Mouse (Mus musculus): Measurements from ENCODE around the gene Olfr1025-ps1. TPM values are rescaled to one million over a fixed set of nuclear protein-coding genes. Genes with fewer than 3 reads are reported as not detected.

Gene Olfr1025-ps1
- total RNA-seq (2021), result not detected

- no peak for DNase-seq (ENCODE audit: low spot score)
- intact Hi-C loops (cut with DNase I), result no loop called here
Observed at GRCm38 (mm10) chr2:85914893-85915292, at the start of gene Olfr1025-ps1. Gene Olfr1025-ps1, plus strand, starts transcription at chr2:85915193.

- intact Hi-C loops (cut with DNase I), result no loop called here
- no peak for DNase-seq (ENCODE audit: low spot score)
Observed at GRCm38 (mm10) chr2:85868294-85868693, 46.7 kb upstream of the Olfr1025-ps1 start, which contains the start of gene Olfr1022. Gene Olfr1022, plus strand, starts transcription at chr2:85868594.

- intact Hi-C loops (cut with DNase I), result no loop called here
- DNase-seq (ENCODE audit: low spot score), result no peak
Observed at GRCm38 (mm10) chr2:85885340-85885739, 29.7 kb upstream of the Olfr1025-ps1 start, which contains the start of gene Olfr1023. Gene Olfr1023, plus strand, starts transcription at chr2:85885640.

- intact Hi-C loops (cut with DNase I), result no loop called here
- DNase-seq (ENCODE audit: low spot score), result no peak
Observed at GRCm38 (mm10) chr2:85904952-85905351, 10.0 kb upstream of the Olfr1025-ps1 start, which contains the start of gene Olfr1024. Gene Olfr1024, minus strand, starts transcription at chr2:85905052.

- DNase-seq (ENCODE audit: low spot score), result no peak
- intact Hi-C loops (cut with DNase I), result no loop called here
Observed at GRCm38 (mm10) chr2:85913197-85913596, 1.8 kb upstream of the Olfr1025-ps1 start.

- no peak for DNase-seq (ENCODE audit: low spot score)
- intact Hi-C loops (cut with DNase I), result no loop called here
Observed at GRCm38 (mm10) chr2:85921258-85921657, 6.3 kb downstream of the Olfr1025-ps1 start, which contains the start of gene Olfr1026. Gene Olfr1026, plus strand, starts transcription at chr2:85921558.

GRCm38 (mm10) chr2:85950137-85950536, 35.1 kb downstream of the Olfr1025-ps1 start, which contains the start of gene Olfr1028:
Gene Olfr1028, plus strand, starts transcription at chr2:85950437.
- no peak for DNase-seq (ENCODE audit: low spot score)
- intact Hi-C loops (cut with DNase I), result no loop called here

Other genes starting within 250 kb of the Olfr1025-ps1 start
- gene Olfr1006, start 236.4 kb upstream of the Olfr1025-ps1 start, total RNA-seq (2021), result not detected
- not detected for gene Olfr1008, start 225.8 kb upstream of the Olfr1025-ps1 start, total RNA-seq (2021)
- not detected for gene Olfr1009, start 199.8 kb upstream of the Olfr1025-ps1 start, total RNA-seq (2021)
- not detected for gene Olfr1012, start 152.4 kb upstream of the Olfr1025-ps1 start, total RNA-seq (2021)
- gene Olfr1013, start 148.1 kb upstream of the Olfr1025-ps1 start, total RNA-seq (2021), result not detected
- gene Olfr1014, start 142.5 kb upstream of the Olfr1025-ps1 start, total RNA-seq (2021), result not detected
- gene Olfr1015, start 133.2 kb upstream of the Olfr1025-ps1 start, total RNA-seq (2021), result not detected
- gene Olfr1016, start 112.6 kb upstream of the Olfr1025-ps1 start, total RNA-seq (2021), result not detected
- not detected for gene Olfr1018, start 96.7 kb upstream of the Olfr1025-ps1 start, total RNA-seq (2021)
- gene Olfr1019, start 69.7 kb upstream of the Olfr1025-ps1 start, total RNA-seq (2021), result not detected
- gene Olfr1020, start 68.2 kb upstream of the Olfr1025-ps1 start, total RNA-seq (2021), result not detected
- not detected for gene Olfr1022, start 46.6 kb upstream of the Olfr1025-ps1 start, total RNA-seq (2021)
- gene Olfr1023, start 29.6 kb upstream of the Olfr1025-ps1 start, total RNA-seq (2021), result not detected
- not detected for gene Olfr1024, start 10.1 kb upstream of the Olfr1025-ps1 start, total RNA-seq (2021)
- not detected for gene Olfr1026, start 6.4 kb downstream of the Olfr1025-ps1 start, total RNA-seq (2021)
- not detected for gene Olfr1028, start 35.2 kb downstream of the Olfr1025-ps1 start, total RNA-seq (2021)
- gene Olfr1029, start 58.7 kb downstream of the Olfr1025-ps1 start, total RNA-seq (2021), result not detected
- gene Olfr1030, start 64.1 kb downstream of the Olfr1025-ps1 start, total RNA-seq (2021), result not detected
- not detected for gene Olfr1031, start 75.1 kb downstream of the Olfr1025-ps1 start, total RNA-seq (2021)
- not detected for gene Olfr1032, start 90.3 kb downstream of the Olfr1025-ps1 start, total RNA-seq (2021)
- 1 to 10 TPM; 5.3 to 6.2 TPM for gene Olfr1033, start 105.4 kb downstream of the Olfr1025-ps1 start, total RNA-seq (2021)
- under 1 TPM; 0.14 to 0.16 TPM for gene Olfr1034, start 130.7 kb downstream of the Olfr1025-ps1 start, total RNA-seq (2021)
- gene Olfr1036, start 158.8 kb downstream of the Olfr1025-ps1 start, total RNA-seq (2021), result not detected
- not detected for gene Olfr1037, start 172.2 kb downstream of the Olfr1025-ps1 start, total RNA-seq (2021)
- not detected for gene Olfr1039, start 220.7 kb downstream of the Olfr1025-ps1 start, total RNA-seq (2021)
- not detected for gene Olfr1040, start 231.5 kb downstream of the Olfr1025-ps1 start, total RNA-seq (2021)
- not detected for gene Olfr1042, start 246.6 kb downstream of the Olfr1025-ps1 start, total RNA-seq (2021)

All from heart, postnatal 25 days (tissue).